Mouse (Mus musculus) heart, postnatal 0 days (tissue): ENCODE measurements around the gene Ube2s. TPM values are rescaled to one million over a fixed set of nuclear protein-coding genes. Genes with fewer than 3 reads are reported as not detected.

ENCODE experiments used
- ATAC-seq: fragments of 200-750 bp; cut with Nextera tagmentation; 2 replicates; pipeline ENCODE4 v1.8.0; 2017; ENCODE audit warnings: low read depth, moderate number of reproducible peaks, moderate library complexity; ENCODE audit not compliant: insufficient read depth
- DNase-seq: peaks from one replicate; pipeline ENCODE4 v3.0.0-alpha.2; 2016; ENCODE audit warnings: low spot score
- H3K27ac ChIP-seq: fragments of 300-500 bp; sonication (generic); 2 replicates; pipeline ENCODE4 v1.5.1; 2014; ENCODE audit warnings: low read depth, mild to moderate bottlenecking
- H3K27me3 ChIP-seq: fragments of 300-500 bp; sonication (generic); 2 replicates; pipeline ENCODE4 v1.6.1; 2014; ENCODE audit warnings: low read length, mixed read lengths; ENCODE audit not compliant: control insufficient read depth, insufficient read depth
- H3K36me3 ChIP-seq: fragments of 300-500 bp; sonication (generic); replicated peaks from 2 replicates; pipeline ENCODE4 v1.6.1; 2014; ENCODE audit warnings: low read length, mixed read lengths; ENCODE audit not compliant: control insufficient read depth, insufficient read depth
- H3K4me1 ChIP-seq: fragments of 300-500 bp; sonication (generic); 2 replicates; pipeline ENCODE4 v1.6.1; 2014; ENCODE audit warnings: antibody characterized with exemption; ENCODE audit not compliant: control insufficient read depth, insufficient read depth
- H3K4me2 ChIP-seq: fragments of 300-500 bp; sonication (generic); 2 replicates; pipeline ENCODE4 v1.6.1; 2014; ENCODE audit warnings: low read depth, mild to moderate bottlenecking, low read length, moderate library complexity
- H3K4me3 ChIP-seq: fragments of 300-500 bp; sonication (generic); 2 replicates; pipeline ENCODE4 v1.5.1; 2014; ENCODE audit warnings: low read depth, low read length
- H3K9ac ChIP-seq: fragments of 300-500 bp; sonication (generic); replicated peaks from 2 replicates; pipeline ENCODE4 v1.6.1; 2014; ENCODE audit warnings: low read depth, low read length, mixed read lengths
- H3K9me3 ChIP-seq: fragments of 300-500 bp; sonication (generic); replicated peaks from 2 replicates; pipeline ENCODE4 v1.6.1; 2016; ENCODE audit warnings: low read length; ENCODE audit not compliant: control insufficient read depth
- CTCF ChIP-seq: IDR thresholded peaks from 2 replicates; pipeline ENCODE4 v1.5.1; 2016; ENCODE audit warnings: antibody characterized with exemption, control low read depth, low read depth
- EP300 ChIP-seq: IDR thresholded peaks from 2 replicates; pipeline ENCODE4 v1.6.1; 2016; ENCODE audit warnings: antibody characterized with exemption, low read depth
- WGBS: fragments of 180-500 bp; shearing (Covaris S2); extraction: QIAGEN DNeasy Blood & Tissue Kit; methylation state at CpG from one replicate; pipeline ENCODE4 v1.1.7; 2014; 5-methylcytosine and 5-hydroxymethylcytosine counted together
- polyA plus RNA-seq: library from polyadenylated mRNA; unstranded; fragments of >200 nt; fragmentation: Nextera tagmentation; extraction: Ambion mirVana; gene quantifications from 2 replicates; pipeline ENCODE4 v1.2.1, GENCODE M21; 2015
- total RNA-seq: library from RNA; depleted of rRNA; stranded (reverse); fragments of >200 nt; gene quantifications from 2 replicates; pipeline ENCODE4 v1.2.3, GENCODE M21; 2014; ENCODE audit warnings: low replicate concordance

Gene Ube2s
- total and polyA plus RNA-seq, 2 experiments from 2014 or later, result 174 to 440 TPM

- Histone ChIP-seq H3K36me3 (no peaks in the 10 kb centered on the region), H3K4me3 (no peak overlapping the region), H3K27me3 (no peaks in the 10 kb centered on the region), H3K4me1 (no peaks in the 10 kb centered on the region), H3K9me3 (no peaks in the 10 kb centered on the region), H3K27ac (no peak overlapping the region), H3K4me2 (no peak overlapping the region), H3K9ac (no peak overlapping the region)
- no peak for DNase-seq
- TF ChIP-seq EP300, result no peak
- no peak for TF ChIP-seq CTCF
- WGBS, result 69% methylated on average over 3 of the region's 3 CpGs
- ATAC-seq, result no peak
These were observed 41.2 kb upstream of the Ube2s start for GRCm38 (mm10) chr7:4853613-4854012.

DNA sequence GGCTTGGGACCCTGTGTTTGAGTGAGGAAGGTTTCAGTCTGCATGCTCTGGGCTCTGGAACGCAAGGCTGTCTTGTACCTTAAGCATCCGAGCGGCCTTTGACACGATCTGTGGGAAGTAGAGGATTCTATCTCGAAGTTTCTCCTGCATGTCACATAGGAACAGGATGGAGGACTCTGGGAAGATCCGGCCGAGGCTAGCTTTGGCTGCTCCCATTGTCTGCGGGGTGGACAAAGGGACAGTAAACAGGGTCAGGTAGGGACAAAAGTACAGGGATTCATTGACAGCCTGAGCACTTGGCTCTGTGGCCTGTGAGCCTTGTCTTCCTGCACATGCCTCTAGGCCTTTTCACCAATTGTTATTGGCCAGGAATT, 38.9 kb upstream of the Ube2s start:
- H3K36me3 ChIP-seq, result no peaks in the 10 kb centered on the region
- TF ChIP-seq CTCF, result no peak
- no peak for TF ChIP-seq EP300
- ATAC-seq, result no peak

DNA sequence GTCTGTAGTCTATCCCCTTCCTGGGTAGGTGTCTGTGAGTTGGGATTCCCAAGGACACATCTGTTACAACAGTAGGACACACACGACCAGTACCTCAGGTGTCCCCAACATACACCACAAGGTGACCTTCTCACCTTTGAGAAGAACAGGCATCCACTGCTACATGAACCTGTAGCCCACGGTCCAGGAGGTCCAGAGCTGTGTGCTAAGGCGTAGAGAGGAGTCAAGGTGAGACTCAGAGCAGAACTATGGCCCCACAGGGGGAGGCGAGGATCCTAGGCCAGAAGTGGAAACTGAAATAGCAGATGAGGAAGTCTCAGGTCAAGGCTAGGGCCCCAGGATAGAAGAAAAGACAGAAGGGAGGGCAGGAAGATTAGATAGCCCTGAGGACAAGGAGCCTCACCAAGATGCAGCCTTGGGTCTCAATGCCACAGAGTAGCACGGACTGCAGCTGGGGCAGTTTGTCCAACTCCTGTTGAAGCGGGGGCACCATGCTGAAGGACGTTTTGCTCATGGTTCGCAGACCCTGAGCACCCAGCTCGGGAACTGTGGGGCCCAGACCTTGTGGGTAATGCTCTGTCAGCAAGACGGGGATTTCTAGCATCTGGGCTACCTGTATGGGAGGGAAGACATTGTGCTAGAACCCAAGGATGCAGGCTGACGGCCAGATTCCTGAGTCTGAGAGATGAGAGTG, 38.4 kb upstream of the Ube2s start:
- 63% methylated on average over 11 of the region's 11 CpGs for WGBS
- no peaks in the 10 kb centered on the region for H3K9me3 ChIP-seq
- peaks cover 5% of the 10 kb centered on the region for H3K27me3 ChIP-seq
- H3K36me3 ChIP-seq, result no peaks in the 10 kb centered on the region
- ATAC-seq, result no peak
- H3K27ac ChIP-seq, result no peak overlapping the region
- H3K4me2 ChIP-seq, result no peak overlapping the region
- TF ChIP-seq EP300 (no peak), CTCF (no peak)
- DNase-seq, result no peak
- no peak overlapping the region for H3K9ac ChIP-seq
- H3K4me3 ChIP-seq, result no peak overlapping the region
- no peaks in the 10 kb centered on the region for H3K4me1 ChIP-seq

More for the DNA sequence above, 38.9 kb upstream of the Ube2s start:
- Histone ChIP-seq H3K9ac (no peak overlapping the region), H3K4me1 (no peaks in the 10 kb centered on the region), H3K4me2 (no peak overlapping the region), H3K27ac (no peak overlapping the region), H3K9me3 (no peaks in the 10 kb centered on the region), H3K27me3 (no peaks in the 10 kb centered on the region), H3K4me3 (no peak overlapping the region)
- DNase-seq, result no peak
- WGBS, result 64% methylated on average over 8 of the region's 8 CpGs

- H3K4me3 ChIP-seq, result no peak overlapping the region
- H3K4me1 ChIP-seq, result no peaks in the 10 kb centered on the region
- H3K9ac ChIP-seq, result no peak overlapping the region
- no peak for ATAC-seq
- H3K4me2 ChIP-seq, result no peak overlapping the region
- no peaks in the 10 kb centered on the region for H3K9me3 ChIP-seq
- no peak overlapping the region for H3K27ac ChIP-seq
- H3K27me3 ChIP-seq, result peaks cover 19% of the 10 kb centered on the region
- 34% methylated on average over 9 of the region's 9 CpGs for WGBS
- no peak for DNase-seq
- H3K36me3 ChIP-seq, result no peaks in the 10 kb centered on the region
- no peak for TF ChIP-seq CTCF
- no peak for TF ChIP-seq EP300
These were observed 37.0 kb upstream of the Ube2s start for GRCm38 (mm10) chr7:4849372-4849771.

GRCm38 (mm10) chr7:4844917-4845309, 32.5 kb upstream of the Ube2s start:
- H3K9ac ChIP-seq, result no peak overlapping the region
- H3K4me2 ChIP-seq, result peak overlapping the region; percentile 46
- DNase-seq (peak; percentile 36), ATAC-seq (no peak)
- H3K27ac ChIP-seq, result no peak overlapping the region
- H3K9me3 ChIP-seq, result no peaks in the 10 kb centered on the region
- no peaks in the 10 kb centered on the region for H3K4me1 ChIP-seq
- H3K27me3 ChIP-seq, result peaks cover 54% of the 10 kb centered on the region
- no peaks in the 10 kb centered on the region for H3K36me3 ChIP-seq
- no peak for TF ChIP-seq EP300
- no peak for TF ChIP-seq CTCF
- peak overlapping the region; percentile 34 for H3K4me3 ChIP-seq
- 2% methylated on average over 13 of the region's 13 CpGs for WGBS
